Comparison of ENCODE assay signal across 9 mouse cellular contexts in the genomic region with DNA sequence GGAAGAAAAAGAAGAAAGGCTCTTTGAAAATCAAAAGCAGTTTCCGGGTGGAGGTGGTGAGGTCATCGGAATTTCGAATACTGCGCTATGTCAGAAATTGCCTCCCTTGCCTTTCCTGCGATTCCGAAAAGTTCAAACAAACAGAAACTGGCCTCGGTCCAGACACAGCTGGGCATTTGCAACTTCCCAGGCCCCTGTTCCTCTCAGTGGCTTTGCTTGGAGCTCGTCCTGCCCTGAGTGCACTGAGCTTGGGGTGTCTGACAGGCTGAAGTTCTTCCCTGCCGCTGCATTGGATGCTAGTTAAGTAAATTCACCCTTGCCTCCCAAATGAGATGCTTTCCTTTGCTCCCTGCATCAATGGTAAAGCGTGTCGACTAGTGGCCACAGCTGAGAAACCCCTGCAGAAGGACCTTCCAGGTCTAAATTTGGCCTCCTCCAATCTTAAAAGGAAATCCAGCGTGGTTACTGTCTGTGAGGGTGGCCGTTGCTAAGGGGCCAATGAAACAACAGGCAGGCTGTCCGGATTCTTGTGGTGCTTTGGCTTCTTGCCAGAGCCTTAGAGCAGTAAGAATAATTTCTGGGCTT. TPM values are rescaled to one million over a fixed set of nuclear protein-coding genes. Genes with fewer than 3 reads are reported as not detected.
DNase-seq lines count a peak whose midpoint lies in the region; ATAC-seq and TF ChIP-seq lines count a peak whose summit lies in the region.
"Had no signal": no experiment of that assay in that cellular context is flagged by ENCODE, and none has a peak within 500 bp of the region (broad histone marks: within the 10 kb centered on the region; RNA-seq: fewer than 3 reads in every experiment).

No protein-coding gene starts in this region.

- peak; percentile 68 for ATAC-seq in Patski
- peak; percentile 61 for ATAC-seq in hindbrain, embryonic 14.5 days (ENCODE audit: low FRiP score)
- peak; percentile 83 for ATAC-seq in limb, embryonic 14.5 days (ENCODE audit: low FRiP score, low read depth)
- ATAC-seq in neural tube, embryonic 11.5 days (ENCODE audit: insufficient read depth, low FRiP score, low TSS enrichment) = peak; percentile 73

- no peak for TF ChIP-seq CTCF in Patski (IDR thresholded peaks at IDR 0.05)

- CTCF ChIA-PET in Patski (lab: Charles Lee) = interaction anchor here (0.9 to 1.2 kb wide), 2 partner anchors 11 to 30 kb away, joined by 3 to 4 read pairs; no protein-coding TSS in a partner anchor

- H3K4me1 ChIP-seq in hindbrain, embryonic 14.5 days (replicated peaks; ENCODE audit: control insufficient read depth, insufficient read depth, low read length) = peaks cover 21% of the 10 kb centered on the region
- peaks cover 19% of the 10 kb centered on the region for H3K4me1 ChIP-seq in limb, embryonic 14.5 days (ENCODE audit: control insufficient read depth, insufficient read depth, low read length)
- H3K4me1 ChIP-seq in neural tube, embryonic 11.5 days (ENCODE audit: control insufficient read depth, insufficient read depth, low read length) = 0 out of 2 replicates have a peak, but pooled peaks cover 6% of the 10 kb centered on the region
- H3K4me1 ChIP-seq: liver, embryonic 15.5 days had no signal

- POLR2A ChIA-PET in Patski (lab: Charles Lee) = no interaction called here

- no peaks in the 10 kb centered on the region for H3K36me3 ChIP-seq in hindbrain, embryonic 14.5 days (replicated peaks; ENCODE audit: control insufficient read depth, insufficient read depth)
- no peaks in the 10 kb centered on the region for H3K36me3 ChIP-seq in limb, embryonic 14.5 days (ENCODE audit: control insufficient read depth, insufficient read depth, low read length)
- no peaks in the 10 kb centered on the region for H3K36me3 ChIP-seq in neural tube, embryonic 11.5 days (ENCODE audit: control insufficient read depth, insufficient read depth, low read length)
- H3K36me3 ChIP-seq: liver, embryonic 15.5 days had no signal

- H3K4me2 ChIP-seq in hindbrain, embryonic 14.5 days (replicated peaks) = peak overlapping the region; percentile 24
- H3K4me2 ChIP-seq in limb, embryonic 14.5 days (replicated peaks; ENCODE audit: low read depth, low read length, severe bottlenecking) = peak overlapping the region; percentile 39
- H3K4me2 ChIP-seq in neural tube, embryonic 11.5 days (ENCODE audit: low read depth) = no peak overlapping the region
- H3K4me2 ChIP-seq: liver, embryonic 15.5 days had no signal

- peak; percentile 72 for DNase-seq in Patski (ENCODE audit: low read depth, low spot score)
- peak; percentile 50 to 64 for DNase-seq in adrenal gland, postnatal 36 days
- peak; percentile 47 for DNase-seq in gastrocnemius, postnatal 10 days
- peak; percentile 73 for DNase-seq in hindbrain, embryonic 14.5 days (ENCODE audit: low spot score)
- peak; percentile 85 for DNase-seq in limb, embryonic 14.5 days (ENCODE audit: low spot score)
- peak; percentile 70 for DNase-seq in neural tube, embryonic 11.5 days (ENCODE audit: low spot score)
- DNase-seq in spleen, postnatal 10 days (ENCODE audit: low spot score in 2 of 2) = no peak
- no peak for DNase-seq in thymus, postnatal 4 days

- H3K27me3 ChIP-seq in Patski = no peaks in the 10 kb centered on the region
- H3K27me3 ChIP-seq in hindbrain, embryonic 14.5 days (ENCODE audit: control insufficient read depth, insufficient read depth, low read length) = no peaks in the 10 kb centered on the region
- H3K27me3 ChIP-seq in limb, embryonic 14.5 days (ENCODE audit: control insufficient read depth, insufficient read depth, low read length) = no peaks in the 10 kb centered on the region
- no peaks in the 10 kb centered on the region for H3K27me3 ChIP-seq in neural tube, embryonic 11.5 days (ENCODE audit: control insufficient read depth, insufficient read depth, low read length)
- H3K27me3 ChIP-seq: liver, embryonic 15.5 days had no signal

- 0 out of 2 replicates have a peak overlapping the region, but pooled peaks have one; percentile 2 for H3K9ac ChIP-seq in hindbrain, embryonic 14.5 days
- peak overlapping the region; percentile 29; the same call in 1 of the 2 replicates for H3K9ac ChIP-seq in limb, embryonic 14.5 days (ENCODE audit: low read depth, low read length, severe bottlenecking)
- H3K9ac ChIP-seq in neural tube, embryonic 11.5 days (ENCODE audit: low read length) = no peak overlapping the region
- H3K9ac ChIP-seq: liver, embryonic 15.5 days had no signal

- peak overlapping the region; percentile 75 for H3K27ac ChIP-seq in hindbrain, embryonic 14.5 days
- peak overlapping the region; percentile 73 for H3K27ac ChIP-seq in limb, embryonic 14.5 days (replicated peaks; ENCODE audit: low read depth, low read length)
- H3K27ac ChIP-seq in neural tube, embryonic 11.5 days (ENCODE audit: low read depth, low read length) = peak overlapping the region; percentile 54
- H3K27ac ChIP-seq: liver, embryonic 15.5 days had no signal

- TF ChIP-seq POLR2A in limb, embryonic 14.5 days (IDR thresholded peaks at IDR 0.05; ENCODE audit: borderline replicate concordance, extremely low read depth, insufficient read depth, insufficient read length) = no peak

- in situ Hi-C loops in Patski (cut with MboI; ENCODE audit: low pct_unique_long_range_greater_than_20kb) = no loop called here

- WGBS in hindbrain, embryonic 14.5 days = 13% methylated on average over 14 of the region's 14 CpGs
- 6% methylated on average over 14 of the region's 14 CpGs for WGBS in limb, embryonic 14.5 days
- WGBS in neural tube, embryonic 11.5 days = 22% methylated on average over 14 of the region's 14 CpGs

- H3K4me3 ChIP-seq in hindbrain, embryonic 14.5 days (replicated peaks; ENCODE audit: low read length) = no peak overlapping the region
- H3K4me3 ChIP-seq in limb, embryonic 14.5 days (replicated peaks; ENCODE audit: low read length) = no peak overlapping the region
- H3K4me3 ChIP-seq in neural tube, embryonic 11.5 days (ENCODE audit: low read depth, low read length) = no peak overlapping the region
- H3K4me3 ChIP-seq: liver, embryonic 15.5 days had no signal

- no peaks in the 10 kb centered on the region for H3K9me3 ChIP-seq in hindbrain, embryonic 14.5 days (ENCODE audit: control insufficient read depth, low read length)
- no peaks in the 10 kb centered on the region for H3K9me3 ChIP-seq in limb, embryonic 14.5 days (ENCODE audit: control insufficient read depth, low read length)
- H3K9me3 ChIP-seq in neural tube, embryonic 11.5 days (ENCODE audit: control insufficient read depth, low read length) = no peaks in the 10 kb centered on the region
- H3K9me3 ChIP-seq: liver, embryonic 15.5 days had no signal

RNA-seq across cellular contexts. Expression of a gene that starts 14.3 kb away (rescaled TPM):
- polyA plus RNA-seq in Patski (2021) = 0.03 TPM
- not detected for total RNA-seq in adrenal gland, postnatal 36 days (2021)
- under 1 TPM in 1 of 2 experiments, not detected in 1; 0.14 TPM for total RNA-seq in gastrocnemius, postnatal 10 days (2021)
- polyA plus RNA-seq in hindbrain, embryonic 14.5 days (2014; fragmentation: Nextera tagmentation; extraction: Ambion mirVana) = 0.36 TPM in 1 of 2 replicates, not detected in the other
- polyA plus RNA-seq in limb, embryonic 14.5 days (2012; rRNA removed) = 0.18 and 0.41 TPM in 2 replicates
- polyA plus RNA-seq in limb, embryonic 14.5 days (2014; fragmentation: Nextera tagmentation; extraction: Ambion mirVana) = 0.07 and 0.15 TPM in 2 replicates
- polyA plus RNA-seq in neural tube, embryonic 11.5 days (2014; fragmentation: Nextera tagmentation; extraction: Ambion mirVana) = not detected in 2 replicates
- polyA plus RNA-seq: liver, embryonic 15.5 days had no signal

Comparison
In these comparisons a context has a peak if more than half of its experiments do, and no peak if none do; other contexts are left out.
1. DNase-seq: peak in Patski (single experiment), adrenal gland, postnatal 36 days (2 of 2), gastrocnemius, postnatal 10 days (single experiment), hindbrain, embryonic 14.5 days (single experiment), limb, embryonic 14.5 days (single experiment) and neural tube, embryonic 11.5 days (single experiment); none in spleen, postnatal 10 days (0 of 2) and thymus, postnatal 4 days (single experiment).
2. Peak in every context shown above with its lines, with median percentiles within 50 percentile points of each other: ATAC-seq and H3K27ac ChIP-seq.